Mouse (Mus musculus) induced T-regulatory cell, adult 2 months (primary cell): ENCODE results near the gene Dhrs4.

ENCODE experiments used
- DNase-seq: peaks from one replicate; pipeline ENCODE4 v3.0.0-alpha.2; 2012; ENCODE audit warnings: low read depth

Gene Dhrs4

DNA sequence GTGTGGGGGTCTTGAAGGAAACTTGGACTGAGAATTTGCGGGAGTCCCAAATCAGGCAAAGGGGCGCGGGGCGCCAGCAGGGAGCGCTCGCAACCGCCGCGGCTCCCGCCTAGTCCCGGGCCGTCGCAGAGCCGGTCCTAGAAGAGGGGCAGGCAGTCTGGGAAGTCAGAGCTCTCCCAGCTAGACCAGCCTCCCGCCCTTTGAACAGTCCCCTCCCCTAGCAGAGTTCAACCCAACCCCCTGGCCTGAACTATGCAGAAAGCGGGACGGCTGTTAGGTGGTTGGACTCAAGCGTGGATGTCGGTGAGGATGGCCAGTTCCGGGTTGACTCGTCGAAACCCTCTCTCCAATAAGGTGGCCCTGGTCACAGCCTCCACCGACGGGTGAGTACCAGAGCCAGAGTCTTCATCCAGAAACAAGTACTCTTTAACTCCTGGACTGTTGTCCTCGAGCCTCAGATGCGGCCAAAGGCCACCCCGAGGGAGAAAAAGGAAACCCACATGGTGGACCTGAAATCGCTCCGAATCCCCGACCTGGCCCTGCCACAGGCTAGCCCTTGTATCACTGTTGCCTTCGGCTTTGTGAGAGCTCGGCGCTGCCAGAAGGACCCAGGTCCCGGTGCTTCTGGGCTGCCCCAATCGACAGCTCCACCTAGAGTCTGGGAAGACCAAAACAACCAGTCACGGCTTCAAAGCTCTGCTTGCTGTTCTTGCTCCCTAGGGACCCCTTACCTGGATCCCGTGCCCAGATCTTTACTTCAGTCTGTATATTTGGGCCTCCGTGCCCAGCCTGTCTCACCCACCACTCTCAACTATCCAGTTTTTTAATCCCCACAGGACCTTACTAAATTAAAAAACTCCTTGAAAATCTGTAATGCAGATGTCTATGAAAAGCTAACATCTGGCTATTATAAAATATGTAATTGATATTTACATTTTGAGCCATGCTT is at the start of gene Dhrs4:
Dhrs4 (plus strand) TSS at position 108 of the 949 bp plus-strand sequence.
- peak; percentile 89 for DNase-seq

DNA sequence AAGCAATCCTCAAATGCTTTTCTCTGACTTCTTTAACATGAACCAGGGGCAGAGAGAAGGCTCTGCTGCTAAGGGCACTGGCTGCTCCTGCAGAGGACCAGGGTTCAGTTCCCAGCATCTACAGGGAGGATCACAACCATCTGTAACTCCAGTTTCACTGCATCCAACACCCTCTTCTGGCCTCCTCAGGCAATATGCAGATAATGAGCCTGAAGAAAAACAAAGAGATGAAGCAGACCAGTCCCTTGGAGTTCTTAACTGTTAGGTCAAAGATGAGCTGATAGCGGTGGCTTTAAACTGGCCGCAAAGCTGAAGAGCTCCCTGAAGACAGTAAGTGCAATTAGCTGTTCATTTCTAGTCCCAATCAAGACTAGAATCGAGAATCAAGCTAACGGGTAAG is 48.3 kb upstream of the Dhrs4 start:
- no peak for DNase-seq

DNA sequence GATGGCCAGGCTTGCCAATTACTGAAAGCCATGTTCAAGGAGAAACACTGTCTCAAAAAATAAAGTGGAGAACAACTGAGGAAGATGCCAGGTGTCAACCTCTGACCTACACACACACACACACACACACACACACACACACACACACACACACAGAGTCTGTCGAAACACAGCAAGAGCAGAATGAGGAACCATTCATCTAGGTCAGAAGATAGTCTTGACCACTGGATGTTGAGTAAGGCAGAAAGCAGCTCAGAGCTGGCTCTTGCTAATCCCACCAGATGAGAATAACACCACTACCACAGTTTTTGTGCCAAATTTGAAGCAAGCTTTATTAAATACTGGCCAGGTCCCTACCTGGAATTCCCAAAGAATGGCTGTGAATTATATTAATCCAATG is 45.5 kb upstream of the Dhrs4 start:
- DNase-seq: no peak

DNA sequence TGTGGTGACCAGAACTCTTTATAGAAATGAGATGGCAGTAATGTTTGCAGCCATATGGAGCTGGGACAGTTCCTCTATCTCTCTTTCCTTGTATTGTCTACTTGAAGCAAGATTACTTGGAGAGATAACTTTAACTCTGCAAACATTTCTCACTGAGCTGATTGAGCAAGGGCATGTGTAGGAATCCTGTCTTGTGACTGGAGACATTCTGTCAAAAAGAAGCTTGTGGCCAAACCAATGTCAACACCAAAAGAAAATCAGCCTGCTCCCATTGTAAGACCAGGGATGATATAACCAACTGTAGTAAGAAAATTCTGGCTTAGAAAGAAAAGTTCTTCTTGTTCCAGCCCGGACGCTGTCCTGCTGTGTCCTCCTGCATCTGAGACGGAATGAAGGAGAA is 43.7 kb upstream of the Dhrs4 start:
- DNase-seq: no peak

DNA sequence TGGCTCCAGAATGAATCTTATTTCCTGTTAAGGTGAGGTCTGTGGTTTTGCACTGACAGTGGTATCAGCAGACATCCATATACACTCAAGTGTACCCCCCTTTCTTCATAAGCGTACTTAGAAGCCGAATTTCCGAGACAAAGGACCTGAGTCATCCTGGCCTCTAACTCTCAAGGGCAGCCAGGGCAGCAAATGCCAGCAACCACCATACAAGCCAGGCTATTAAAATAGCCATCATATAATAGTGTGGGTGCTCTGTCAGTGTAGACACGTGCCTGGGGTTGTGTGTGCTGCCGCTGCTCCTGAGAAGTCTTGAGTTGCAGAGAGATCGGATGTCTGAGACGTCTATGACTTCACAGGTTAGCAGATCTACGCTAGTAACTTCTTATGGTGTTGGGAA is 41.4 kb upstream of the Dhrs4 start:
- peak; percentile 13 for DNase-seq

DNA sequence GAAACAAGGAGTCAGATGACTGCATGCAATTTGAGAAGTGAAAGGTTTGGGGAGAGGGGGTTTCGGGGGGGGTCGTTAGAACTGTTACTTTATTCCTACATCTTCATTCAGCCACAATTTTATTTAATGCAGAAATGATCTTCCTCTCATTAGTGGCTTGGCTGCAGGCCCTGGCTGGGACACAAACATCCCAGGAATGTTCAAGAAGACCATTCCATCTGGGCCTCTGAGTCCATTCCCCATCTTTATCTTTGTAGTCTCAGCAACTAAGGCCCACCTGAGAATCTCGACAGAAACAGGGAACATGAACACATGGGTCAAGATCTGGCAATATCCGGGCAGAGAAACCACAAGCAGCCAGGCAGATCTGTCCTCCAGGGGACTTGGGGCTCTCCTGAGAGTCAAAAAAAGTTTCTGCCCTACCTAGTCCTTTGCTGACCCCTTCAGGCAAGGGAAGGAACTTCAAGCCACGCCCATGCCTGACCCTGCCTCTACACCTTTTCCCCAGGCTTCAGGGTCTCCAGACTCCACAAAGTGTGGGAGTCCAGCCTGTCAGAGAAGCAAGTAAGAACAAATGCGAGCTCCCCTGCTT is 40.3 kb upstream of the Dhrs4 start:
- peak; percentile 68 for DNase-seq

DNA sequence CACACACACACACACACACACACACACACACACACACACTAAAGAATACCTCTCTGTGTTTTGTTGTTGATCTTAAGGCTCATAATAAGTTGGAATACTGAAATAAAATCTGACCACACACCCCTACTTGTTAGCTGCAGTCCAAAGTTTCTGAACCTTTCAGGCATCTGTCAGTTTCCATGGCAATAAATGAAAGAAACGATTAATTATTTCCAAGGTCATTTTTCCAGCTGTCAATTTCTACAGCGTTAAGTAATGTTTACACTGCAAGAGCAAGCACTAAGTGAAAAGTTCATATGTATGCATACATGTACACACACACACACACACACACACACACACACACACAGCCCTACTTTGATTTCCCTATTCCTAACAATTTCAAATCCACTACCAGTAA is 20.9 kb upstream of the Dhrs4 start:
- no peak for DNase-seq

DNA sequence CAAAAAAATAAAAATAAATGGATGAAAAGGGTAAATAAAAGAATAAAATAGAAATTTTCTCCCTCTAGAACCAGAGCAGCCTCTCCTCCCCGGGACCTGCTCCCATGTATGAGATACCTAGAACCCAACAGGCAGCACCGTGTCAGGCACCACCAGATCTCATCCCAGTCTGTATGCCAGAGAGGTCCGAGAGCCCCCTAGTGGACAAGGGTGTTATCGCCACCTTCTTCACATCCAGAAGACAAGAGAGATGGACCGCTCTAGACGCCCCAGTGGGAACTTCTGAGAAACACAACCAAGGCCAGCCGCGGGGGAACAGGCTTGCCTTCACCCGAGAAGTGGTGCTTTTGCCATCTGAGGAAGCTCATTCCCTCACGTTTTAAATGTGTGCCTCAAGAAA is 20.3 kb upstream of the Dhrs4 start:
- peak; percentile 84 for DNase-seq

DNA sequence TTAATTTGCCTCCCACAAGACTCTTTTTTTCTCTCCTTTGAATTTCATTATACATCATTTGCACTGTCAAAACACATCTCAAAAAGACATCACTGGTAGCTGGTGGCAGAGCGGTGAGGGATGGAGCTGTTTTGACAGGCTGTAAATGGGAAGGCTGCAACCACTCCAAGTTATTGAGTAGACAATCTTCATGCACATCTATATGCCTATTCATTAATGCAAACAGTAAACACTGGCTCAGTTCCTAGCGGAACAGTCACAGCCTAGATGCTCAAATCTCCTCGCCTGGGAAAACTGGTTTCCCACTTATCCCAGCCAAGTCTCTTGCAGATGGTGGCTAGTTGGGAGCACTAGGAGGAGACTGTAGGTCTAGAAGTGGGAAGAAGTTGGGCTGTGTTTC is 19.8 kb upstream of the Dhrs4 start:
- DNase-seq: no peak

DNA sequence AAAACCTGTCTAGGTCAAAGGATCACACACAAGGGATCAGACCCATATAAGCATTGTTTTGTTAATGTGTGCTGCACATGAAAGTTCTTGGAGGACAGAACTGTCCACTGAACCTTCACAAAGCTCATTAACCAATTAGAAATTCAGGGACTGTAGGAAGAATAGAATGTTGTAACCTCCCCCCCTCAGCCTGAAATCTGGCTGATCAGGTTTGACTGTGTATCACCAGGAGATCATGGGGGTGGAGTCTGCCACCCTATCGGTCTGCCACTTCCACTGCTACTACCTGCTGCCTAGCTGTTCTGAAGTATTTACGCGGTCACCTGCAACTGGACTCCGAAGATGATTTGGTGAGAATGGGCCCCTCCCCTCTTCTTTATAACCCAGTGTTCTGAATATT is 18.8 kb upstream of the Dhrs4 start:
- no peak for DNase-seq

DNA sequence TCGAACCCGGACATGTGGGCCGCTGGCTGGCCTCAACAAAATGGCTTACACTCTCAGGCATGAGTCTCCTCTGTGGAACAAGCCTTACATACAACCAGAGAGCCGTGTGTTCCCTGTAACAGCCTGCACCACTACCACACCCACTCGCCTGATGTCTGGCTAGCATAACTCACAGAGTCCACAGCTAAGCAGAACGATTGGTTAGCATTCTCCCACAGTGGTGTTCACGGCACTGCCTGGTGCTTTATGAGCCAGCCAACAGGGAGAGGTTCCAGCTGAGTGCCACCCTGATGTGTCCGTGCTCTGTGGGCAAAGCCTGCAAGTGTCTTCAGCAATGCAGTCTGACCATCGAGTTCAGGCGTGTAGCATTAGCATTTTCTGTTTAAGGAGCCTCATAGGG is 18.3 kb upstream of the Dhrs4 start:
- no peak for DNase-seq

DNA sequence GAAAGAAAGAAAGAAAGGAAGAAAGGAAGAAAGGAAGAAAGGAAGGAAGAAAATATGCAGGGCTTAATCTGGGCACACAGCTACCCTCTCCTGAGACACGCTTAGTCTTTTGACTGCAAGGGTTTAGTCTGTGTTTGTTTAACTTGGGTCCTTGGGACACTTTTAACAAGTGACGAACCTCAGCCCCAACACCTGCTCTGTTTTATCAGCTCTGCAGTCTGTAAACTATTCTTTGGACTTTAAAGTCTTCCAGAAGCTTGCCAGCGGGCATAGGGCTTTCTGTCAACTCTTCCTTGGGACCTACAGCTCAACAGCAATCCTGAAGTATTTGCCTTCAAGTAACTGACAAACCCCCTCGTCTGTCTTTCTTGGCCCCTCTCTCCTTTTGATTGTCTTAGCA is 16.8 kb upstream of the Dhrs4 start:
- DNase-seq: no peak

DNA sequence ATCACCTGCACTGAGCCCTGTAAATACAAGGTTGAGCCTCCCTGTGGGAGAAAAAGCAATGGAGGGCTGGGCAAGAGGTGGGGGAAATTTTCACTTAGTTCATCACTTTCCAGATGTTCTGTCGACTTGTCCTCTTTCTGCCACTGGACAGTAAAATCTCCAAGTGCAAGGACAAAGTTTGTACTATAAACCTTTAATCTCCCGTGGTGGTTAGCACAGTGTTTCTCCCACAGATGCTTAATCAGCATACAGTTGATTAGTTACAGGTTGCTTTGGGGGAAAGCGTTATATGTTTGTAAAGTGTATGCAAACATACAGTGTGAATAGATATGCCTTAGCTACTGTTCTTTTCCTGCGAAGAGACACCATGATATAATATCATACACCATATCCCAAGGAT is 12.1 kb upstream of the Dhrs4 start:
- DNase-seq: no peak

DNA sequence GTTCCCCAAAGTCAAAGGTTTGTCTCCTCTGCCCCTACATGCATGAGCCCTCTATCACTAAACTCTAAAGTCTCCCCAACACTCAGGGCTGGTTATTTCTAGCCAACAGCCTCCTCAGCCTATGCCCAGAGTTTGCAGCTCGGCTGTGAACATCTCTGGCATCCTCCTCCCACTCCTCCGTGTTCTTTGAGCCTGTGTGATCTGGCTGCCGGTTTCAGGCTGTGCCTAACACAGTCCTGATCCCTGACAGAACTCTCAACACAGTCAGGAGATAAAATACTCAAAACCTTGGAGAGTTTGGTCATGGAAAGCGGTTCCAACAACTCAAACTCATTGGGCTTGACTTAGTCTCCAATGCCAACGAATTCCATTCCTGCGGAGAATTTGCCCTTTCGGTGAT is 11.4 kb upstream of the Dhrs4 start:
- DNase-seq: no peak

DNA sequence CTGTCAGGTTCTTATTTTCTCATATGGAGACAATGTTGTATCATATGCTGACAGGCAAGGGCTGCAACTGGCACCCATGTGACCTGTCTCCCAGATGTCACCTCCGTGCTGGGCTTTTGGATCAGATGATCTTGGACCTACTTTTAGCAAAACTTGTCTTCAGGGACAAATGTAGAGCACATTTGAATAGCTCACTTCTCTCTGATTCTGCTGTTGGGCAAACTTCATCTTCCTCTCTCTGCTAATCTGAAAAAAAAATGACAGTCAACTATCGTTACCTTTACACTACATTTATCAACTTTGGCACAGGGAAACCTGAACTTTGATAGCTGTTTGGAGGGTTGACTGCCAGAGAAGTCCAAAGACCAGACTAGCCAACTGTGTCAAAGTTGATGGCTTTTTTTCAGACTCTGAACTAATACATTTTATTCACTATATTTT is 10.2 kb upstream of the Dhrs4 start:
- no peak for DNase-seq

DNA sequence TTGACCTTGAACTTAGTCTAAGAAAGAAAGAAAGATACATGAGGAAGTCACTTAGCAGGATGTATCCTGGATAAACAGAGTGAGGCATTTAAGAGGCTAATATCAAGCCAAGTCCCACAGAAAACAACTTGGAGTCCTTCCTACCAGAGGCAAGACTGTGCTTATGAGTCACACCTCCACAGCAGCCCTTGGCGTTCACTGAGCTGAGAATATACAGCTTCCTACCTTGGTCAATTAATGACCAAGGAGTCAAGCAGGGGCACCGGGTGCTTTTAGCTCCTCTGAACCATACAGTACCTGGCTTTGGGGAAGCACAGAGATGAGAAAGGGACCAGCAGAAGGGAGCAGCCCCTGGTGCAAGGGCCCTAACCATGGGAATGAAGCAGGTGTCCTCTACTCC is 9.5 kb upstream of the Dhrs4 start:
- no peak for DNase-seq

DNA sequence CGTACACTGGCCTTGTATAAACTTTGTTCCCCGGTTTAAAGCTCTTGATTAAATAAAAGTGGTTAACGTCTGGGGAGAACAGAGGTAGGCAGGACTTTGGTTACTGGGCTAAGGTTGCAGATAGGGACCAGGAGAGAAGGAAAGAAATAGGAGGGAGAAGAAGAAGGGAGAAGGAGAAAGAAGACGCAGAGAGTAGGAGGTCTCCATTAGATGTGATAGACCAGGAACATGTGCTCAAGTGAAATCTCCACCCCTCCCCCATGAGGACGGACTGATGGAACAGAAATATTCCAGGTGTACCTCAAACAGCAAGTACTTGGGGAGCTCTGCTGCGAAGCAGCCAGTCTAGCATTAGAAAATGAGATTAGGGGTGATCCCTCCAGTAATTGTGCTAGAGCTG is 8.7 kb upstream of the Dhrs4 start:
- DNase-seq: no peak

DNA sequence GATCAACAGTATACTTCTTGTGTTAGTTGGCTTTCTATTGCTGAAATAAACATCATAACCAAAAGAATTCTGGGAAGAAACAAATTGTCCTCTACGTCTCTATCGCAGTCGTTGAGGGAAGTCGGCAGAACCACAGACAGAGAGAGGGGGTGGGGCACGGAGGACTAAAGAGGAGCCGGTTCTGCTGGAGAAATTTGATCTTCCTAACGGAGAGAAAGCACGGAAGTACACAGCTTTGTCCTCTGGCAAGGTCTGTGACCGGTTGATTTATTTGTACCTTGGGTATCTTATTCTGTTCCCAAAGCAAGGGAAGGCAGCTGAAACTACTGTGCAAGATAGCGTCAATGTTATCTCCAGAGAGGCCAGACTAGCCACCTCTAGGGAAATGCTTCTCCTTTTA is 7.8 kb upstream of the Dhrs4 start:
- no peak for DNase-seq

DNA sequence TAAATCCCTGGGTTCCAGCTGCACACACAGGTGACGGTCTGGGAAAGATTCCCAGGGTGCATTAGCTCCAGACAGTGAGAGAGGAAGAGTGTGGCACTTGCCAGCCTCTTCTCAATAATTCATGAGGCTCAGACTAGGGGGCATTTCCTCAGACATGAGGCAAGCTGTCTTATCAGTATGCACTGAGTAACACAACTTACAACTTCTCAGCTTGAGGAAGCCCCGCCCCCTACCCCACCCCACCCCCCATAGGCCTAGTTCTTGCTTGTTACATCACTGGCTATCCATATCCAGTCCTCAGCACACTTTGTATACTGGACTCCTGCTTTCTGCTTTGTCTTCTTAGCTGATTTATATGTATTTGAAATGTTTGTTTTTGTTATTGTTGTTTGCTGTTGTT is 2.9 kb upstream of the Dhrs4 start:
- DNase-seq: no peak

DNA sequence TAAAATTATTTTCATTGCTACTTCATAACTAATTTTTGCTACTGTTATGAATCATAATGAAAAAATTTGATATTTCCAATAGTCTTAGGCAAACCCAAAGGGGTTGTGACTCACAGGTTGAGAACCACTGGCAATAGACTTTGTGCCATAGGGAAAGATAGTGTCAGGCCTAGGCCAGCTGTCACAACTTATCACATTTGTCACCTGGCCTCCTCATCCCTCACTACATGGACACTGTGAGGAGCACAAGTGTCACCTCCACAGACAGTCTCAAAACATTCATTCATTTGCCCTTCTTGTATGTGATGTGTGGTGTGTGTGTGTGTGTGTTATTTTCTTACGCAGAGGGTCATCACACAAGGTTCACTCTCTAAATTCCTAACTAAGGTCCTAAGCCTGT is 1.1 kb upstream of the Dhrs4 start:
- DNase-seq: no peak

DNA sequence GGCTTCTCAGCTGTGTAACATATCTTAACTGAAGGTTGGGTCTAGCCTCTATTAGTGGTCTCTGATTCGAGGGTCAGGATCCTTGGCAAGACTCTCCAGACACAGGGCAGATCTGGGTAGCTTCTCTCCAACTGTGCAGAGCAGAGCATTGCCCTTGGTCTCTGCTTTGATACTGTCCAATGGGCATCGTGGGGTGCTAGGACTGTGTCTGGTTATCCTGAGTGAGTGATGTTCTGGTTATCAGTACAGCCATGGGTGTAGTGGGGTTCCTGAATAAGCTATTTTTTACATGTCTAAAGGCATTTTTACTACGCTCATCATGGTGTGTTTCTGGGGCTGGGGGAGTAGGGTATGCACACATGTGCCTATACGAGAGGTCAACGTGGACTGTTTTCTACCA is 729 bp upstream of the Dhrs4 start:
- no peak for DNase-seq

DNA sequence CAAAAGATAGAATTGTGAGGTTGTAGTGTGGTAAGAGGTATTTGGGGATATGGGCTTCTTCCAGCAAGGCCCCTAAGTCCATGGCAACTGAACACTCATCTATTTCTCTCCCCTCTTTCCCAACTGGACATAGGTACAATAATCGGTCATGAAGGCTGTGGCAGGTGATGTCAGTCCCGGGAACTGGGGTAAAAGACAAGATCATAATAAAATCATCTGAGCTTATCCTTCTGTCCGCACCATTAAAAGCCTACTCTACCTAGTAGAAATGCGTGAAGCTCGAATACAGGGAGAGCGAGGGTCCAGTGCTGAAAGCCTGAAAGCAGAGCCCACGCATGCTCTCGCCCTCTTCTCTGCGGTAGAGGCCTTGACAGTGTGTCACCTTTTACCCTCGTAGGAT is 1.1 kb downstream of the Dhrs4 start:
- DNase-seq: no peak

DNA sequence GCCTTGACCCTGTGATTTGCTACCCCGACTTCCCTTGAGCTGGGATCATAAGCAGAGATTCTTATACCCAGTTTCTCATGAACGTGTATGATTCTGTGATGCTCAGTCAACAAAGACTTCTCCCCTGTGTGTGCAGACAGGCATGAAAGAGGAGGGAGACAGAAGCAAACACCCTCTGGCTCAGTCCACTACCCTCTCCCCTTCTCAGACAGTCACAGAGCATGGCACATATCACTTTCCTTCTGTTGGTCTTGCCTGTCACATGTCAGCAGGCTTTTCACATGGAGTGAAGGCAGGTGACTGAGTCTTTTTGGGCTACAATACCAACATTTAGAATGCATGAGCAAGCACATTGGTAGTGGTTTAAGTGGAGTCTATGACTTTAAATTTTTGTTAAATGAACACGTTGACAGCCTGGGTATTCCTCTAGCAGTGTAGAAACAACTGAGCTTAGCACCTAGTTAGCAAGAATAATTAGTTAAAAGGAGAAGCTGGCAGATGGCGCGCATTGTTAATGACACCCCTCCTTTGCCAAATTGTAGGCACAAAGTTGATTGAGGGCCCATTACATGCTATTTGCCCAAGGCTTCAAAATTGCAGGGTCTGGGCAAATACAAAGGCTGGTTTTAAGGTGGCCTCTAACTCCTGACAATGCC is 6.0 kb downstream of the Dhrs4 start:
- no peak for DNase-seq
